Comparison of ENCODE assay signal across 9 mouse cellular contexts in the genomic region with DNA sequence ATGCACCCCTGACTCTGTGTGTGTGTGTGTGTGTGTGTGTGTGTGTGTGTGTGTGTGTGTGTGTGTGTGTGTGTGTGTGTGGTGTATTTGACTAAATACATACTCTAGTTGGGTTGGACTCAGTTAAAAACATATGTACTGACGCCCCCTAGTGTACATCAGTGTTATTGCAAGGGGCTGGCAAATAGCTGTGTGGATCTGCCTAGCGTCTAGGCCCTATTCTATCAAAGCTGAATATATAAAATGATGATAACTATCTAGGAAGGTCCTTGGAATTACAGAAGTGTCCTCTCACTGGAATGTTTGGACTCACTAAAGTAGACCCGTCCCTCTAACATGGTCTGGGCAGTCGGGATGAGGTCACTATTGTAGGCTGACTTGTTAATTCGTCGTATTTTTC. TPM values are rescaled to one million over a fixed set of nuclear protein-coding genes. Genes with fewer than 3 reads are reported as not detected.
DNase-seq lines count a peak whose midpoint lies in the region; ATAC-seq and TF ChIP-seq lines count a peak whose summit lies in the region.
"Had no signal": no experiment of that assay in that cellular context is flagged by ENCODE, and none has a peak within 500 bp of the region (broad histone marks: within the 10 kb centered on the region; RNA-seq: fewer than 3 reads in every experiment).

No protein-coding gene starts in this region.

- H3K4me2 ChIP-seq in forebrain, postnatal 0 days (ENCODE audit: low read depth): no peak overlapping the region
- no peak overlapping the region for H3K4me2 ChIP-seq in midbrain, embryonic 14.5 days (ENCODE audit: low read length)
- H3K4me2 ChIP-seq: embryonic facial prominence, embryonic 13.5 days had no signal

- H3K27me3 ChIP-seq in forebrain, postnatal 0 days (ENCODE audit: insufficient read depth, low read length): no peaks in the 10 kb centered on the region
- H3K27me3 ChIP-seq in limb, embryonic 10.5 days (ENCODE audit: low read depth, poor library complexity, severe bottlenecking): no peaks in the 10 kb centered on the region
- no peaks in the 10 kb centered on the region for H3K27me3 ChIP-seq in midbrain, embryonic 14.5 days (ENCODE audit: control insufficient read depth, insufficient read depth, low read length)
- no peaks in the 10 kb centered on the region for H3K27me3 ChIP-seq in thymus, adult 2 months (ENCODE audit: control insufficient read depth, insufficient read depth, low read length)
- H3K27me3 ChIP-seq: embryonic facial prominence, embryonic 13.5 days had no signal

- DNase-seq in urinary bladder, adult 18-20 months (ENCODE audit: low spot score in 2 of 2): peak; percentile 25 to 52
- DNase-seq in urinary bladder, postnatal 10 days (ENCODE audit: low spot score): no peak
- peak; percentile 68 for DNase-seq in brain, embryonic 14.5 days (ENCODE audit: low read depth)
- DNase-seq in forebrain, postnatal 0 days: peak; percentile 63
- peak; percentile 45 to 72 for DNase-seq in kidney, adult 8-10 months
- peak; percentile 56 for DNase-seq in limb, embryonic 10.5 days (ENCODE audit: low spot score)
- peak; percentile 78 for DNase-seq in midbrain, embryonic 14.5 days
- DNase-seq in thymus, adult 2 months: peak; percentile 70

- no peak overlapping the region for H3K27ac ChIP-seq in forebrain, postnatal 0 days (ENCODE audit: low read depth, low read length)
- H3K27ac ChIP-seq in limb, embryonic 10.5 days: no peak overlapping the region
- no peak overlapping the region for H3K27ac ChIP-seq in midbrain, embryonic 14.5 days (replicated peaks; ENCODE audit: low read depth, low read length)
- no peak overlapping the region for H3K27ac ChIP-seq in thymus, adult 2 months (ENCODE audit: control insufficient read depth, insufficient read depth, low read length)
- H3K27ac ChIP-seq: embryonic facial prominence, embryonic 13.5 days had no signal

- peak; percentile 63; the same call in 1 of the 2 replicates for TF ChIP-seq CTCF in brain, embryonic 14.5 days (IDR thresholded peaks at IDR 0.05; ENCODE audit: borderline replicate concordance, extremely low read depth, insufficient read depth, insufficient read length)
- TF ChIP-seq CTCF in forebrain, postnatal 0 days (IDR thresholded peaks at IDR 0.05; ENCODE audit: low read depth): peak; percentile 74
- TF ChIP-seq CTCF in thymus, adult 2 months (IDR thresholded peaks at IDR 0.05; ENCODE audit: borderline replicate concordance, control insufficient read depth, extremely low read depth, insufficient read depth, low read length, poor library complexity): no peak

- H3K9ac ChIP-seq in forebrain, postnatal 0 days: no peak overlapping the region
- no peak overlapping the region for H3K9ac ChIP-seq in midbrain, embryonic 14.5 days (replicated peaks; ENCODE audit: low read length)
- H3K9ac ChIP-seq: embryonic facial prominence, embryonic 13.5 days had no signal

- no peaks in the 10 kb centered on the region for H3K36me3 ChIP-seq in forebrain, postnatal 0 days (ENCODE audit: insufficient read depth)
- H3K36me3 ChIP-seq in limb, embryonic 10.5 days: no peaks in the 10 kb centered on the region
- no peaks in the 10 kb centered on the region for H3K36me3 ChIP-seq in midbrain, embryonic 14.5 days (ENCODE audit: control insufficient read depth, insufficient read depth, low read length)
- H3K36me3 ChIP-seq in thymus, adult 2 months (ENCODE audit: control insufficient read depth, insufficient read depth, low read length): no peaks in the 10 kb centered on the region
- H3K36me3 ChIP-seq: embryonic facial prominence, embryonic 13.5 days had no signal

- H3K4me1 ChIP-seq in forebrain, postnatal 0 days (ENCODE audit: insufficient read depth): no peaks in the 10 kb centered on the region
- peaks cover 12% of the 10 kb centered on the region for H3K4me1 ChIP-seq in limb, embryonic 10.5 days
- no peaks in the 10 kb centered on the region for H3K4me1 ChIP-seq in midbrain, embryonic 14.5 days (ENCODE audit: control insufficient read depth, insufficient read depth, low read length)
- no peaks in the 10 kb centered on the region; the same call in 1 of the 2 replicates for H3K4me1 ChIP-seq in thymus, adult 2 months (replicated peaks; ENCODE audit: control insufficient read depth, insufficient read depth, low read length)

- TF ChIP-seq POLR2A in brain, embryonic 14.5 days (IDR thresholded peaks at IDR 0.05; ENCODE audit: borderline replicate concordance, extremely low read depth, insufficient read depth, insufficient read length, poor library complexity, severe bottlenecking): no peak
- no peak for TF ChIP-seq POLR2A in thymus, adult 2 months (IDR thresholded peaks at IDR 0.05; ENCODE audit: control insufficient read depth, extremely low read depth, insufficient read depth, low read length, poor library complexity)

- H3K9me3 ChIP-seq in forebrain, postnatal 0 days (ENCODE audit: low read length): no peaks in the 10 kb centered on the region
- no peaks in the 10 kb centered on the region for H3K9me3 ChIP-seq in limb, embryonic 10.5 days (replicated peaks)
- no peaks in the 10 kb centered on the region for H3K9me3 ChIP-seq in midbrain, embryonic 14.5 days (ENCODE audit: control insufficient read depth, low read length)
- H3K9me3 ChIP-seq: embryonic facial prominence, embryonic 13.5 days had no signal

- no peak overlapping the region for H3K4me3 ChIP-seq in forebrain, postnatal 0 days (ENCODE audit: low read depth, low read length)
- no peak overlapping the region for H3K4me3 ChIP-seq in limb, embryonic 10.5 days
- no peak overlapping the region for H3K4me3 ChIP-seq in midbrain, embryonic 14.5 days (replicated peaks; ENCODE audit: low read depth, low read length)
- no peak overlapping the region for H3K4me3 ChIP-seq in thymus, adult 2 months (ENCODE audit: control insufficient read depth, insufficient read depth, low read length)
- H3K4me3 ChIP-seq: embryonic facial prominence, embryonic 13.5 days had no signal

- ATAC-seq in forebrain, postnatal 0 days: 0 out of 2 replicates have a peak, but pooled peaks have one; percentile 29
- peak; percentile 40; the same call in 1 of the 2 replicates for ATAC-seq in midbrain, embryonic 14.5 days (ENCODE audit: low FRiP score, low TSS enrichment)

- WGBS in forebrain, postnatal 0 days: 52% methylated on average over 6 of the region's 6 CpGs
- 58% methylated on average over 6 of the region's 6 CpGs for WGBS in limb, embryonic 10.5 days
- 51% methylated on average over 6 of the region's 6 CpGs for WGBS in midbrain, embryonic 14.5 days
- WGBS in thymus, adult 2 months: 61% methylated on average over 6 of the region's 6 CpGs

RNA-seq across cellular contexts. Expression of gene Ston2, which starts 1.6 kb away (rescaled TPM):
- polyA plus RNA-seq in brain, embryonic 14.5 days (2012; rRNA removed): 7.8 and 9.0 TPM in 2 replicates
- total RNA-seq in forebrain, postnatal 0 days (2014; rRNA removed): 7.1 and 8.8 TPM in 2 replicates
- polyA plus RNA-seq in forebrain, postnatal 0 days (2015; fragmentation: Nextera tagmentation; extraction: Ambion mirVana): 3.6 and 7.7 TPM in 2 replicates
- 4.7 and 5.5 TPM in 2 replicates for polyA plus RNA-seq in limb, embryonic 10.5 days (2016; fragmentation: Nextera tagmentation; extraction: Ambion mirVana)
- 4.7 and 5.0 TPM in 2 replicates for polyA plus RNA-seq in midbrain, embryonic 14.5 days (2014; fragmentation: Nextera tagmentation; extraction: Ambion mirVana)
- 17.5 and 20.3 TPM in 2 replicates for polyA plus RNA-seq in thymus, adult 2 months (2012; rRNA removed)

RNA-seq across cellular contexts. Expression of gene Sel1l, which starts 59.2 kb away (rescaled TPM):
- polyA plus RNA-seq in brain, embryonic 14.5 days (2012; rRNA removed): 57.5 and 67.8 TPM in 2 replicates
- total RNA-seq in forebrain, postnatal 0 days (2014; rRNA removed): 65.2 and 73.4 TPM in 2 replicates
- 59.4 and 95.9 TPM in 2 replicates for polyA plus RNA-seq in forebrain, postnatal 0 days (2015; fragmentation: Nextera tagmentation; extraction: Ambion mirVana)
- 50.2 and 61.9 TPM in 2 replicates for polyA plus RNA-seq in limb, embryonic 10.5 days (2016; fragmentation: Nextera tagmentation; extraction: Ambion mirVana)
- polyA plus RNA-seq in midbrain, embryonic 14.5 days (2014; fragmentation: Nextera tagmentation; extraction: Ambion mirVana): 106 and 128 TPM in 2 replicates
- 48.5 and 67.6 TPM in 2 replicates for polyA plus RNA-seq in thymus, adult 2 months (2012; rRNA removed)
